Mouse (Mus musculus) kidney, adult 9 months (tissue): ENCODE results near the gene Olfr1080.
"Not testable (repeated sequence)": the region's sequence is repeated elsewhere in the genome, so short reads cannot be mapped to it uniquely, and the experiment has no call there.

Source experiments
- DNase-seq: peaks from one replicate; pipeline ENCODE4 v3.0.0; 2022

Gene Olfr1080

DNA sequence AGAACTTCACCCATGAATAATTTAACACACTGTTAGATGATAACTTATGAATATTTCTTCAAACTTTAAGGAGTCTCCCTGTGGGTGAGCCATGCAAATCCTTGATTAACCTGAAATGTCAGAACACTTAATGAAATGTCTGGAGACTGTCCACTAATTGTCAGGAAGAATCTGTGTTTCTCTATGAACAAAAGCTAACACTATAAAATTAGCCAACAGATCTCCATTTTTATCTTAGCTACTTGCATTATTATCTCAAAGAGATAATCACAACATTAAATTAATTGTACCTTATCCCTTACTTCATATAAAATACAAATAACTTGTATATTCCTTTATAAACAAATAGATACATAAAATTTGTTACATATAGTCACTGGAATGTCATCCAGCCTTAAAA lies at the start of gene Olfr1080:
TSS of gene Olfr1080 (minus strand) at position 101 of the 400 bp plus-strand sequence.
- not testable (repeated sequence) for DNase-seq

- DNase-seq: not testable (repeated sequence)
These were observed 40.8 kb upstream of the Olfr1080 start, which contains the start of gene Olfr1082 for GRCm38 (mm10) chr2:86598866-86599265. Gene Olfr1082, minus strand, starts transcription at chr2:86598966.

- DNase-seq: no peak
These were observed 15.7 kb downstream of the Olfr1080 start, which contains the start of gene Olfr1079 for GRCm38 (mm10) chr2:86542380-86542779. Gene Olfr1079, minus strand, starts transcription at chr2:86542480.

GRCm38 (mm10) chr2:86530991-86531390 lies 27.0 kb downstream of the Olfr1080 start:
- DNase-seq: no peak

DNA sequence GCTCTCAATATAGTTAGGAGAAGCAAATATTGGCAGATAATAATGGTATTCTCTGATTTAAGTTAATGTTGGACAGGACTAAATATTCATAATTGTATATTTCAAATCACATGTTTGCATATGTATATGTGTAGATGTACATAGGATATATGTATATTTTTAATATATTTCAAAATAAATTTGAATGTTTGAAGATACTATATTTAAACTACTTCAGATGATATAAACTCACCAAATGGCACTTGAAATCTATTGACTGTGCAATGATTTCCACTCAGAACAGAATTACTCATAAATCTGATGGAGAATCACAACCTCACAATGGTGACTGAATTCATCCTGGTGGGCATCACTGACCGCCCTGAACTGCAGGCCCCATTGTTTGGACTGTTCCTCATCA lies 49.9 kb downstream of the Olfr1080 start, which contains the start of gene Olfr1076:
TSS of gene Olfr1076 (plus strand) at position 301 of the 400 bp plus-strand sequence.
- DNase-seq: no peak
